Mouse (Mus musculus) induced T-regulatory cell, adult 2 months (primary cell): ENCODE results near the gene Pygm.

ENCODE experiments used
- DNase-seq: peaks from one replicate; pipeline ENCODE4 v3.0.0-alpha.2; 2012; ENCODE audit warnings: low read depth

The Pygm gene

DNA sequence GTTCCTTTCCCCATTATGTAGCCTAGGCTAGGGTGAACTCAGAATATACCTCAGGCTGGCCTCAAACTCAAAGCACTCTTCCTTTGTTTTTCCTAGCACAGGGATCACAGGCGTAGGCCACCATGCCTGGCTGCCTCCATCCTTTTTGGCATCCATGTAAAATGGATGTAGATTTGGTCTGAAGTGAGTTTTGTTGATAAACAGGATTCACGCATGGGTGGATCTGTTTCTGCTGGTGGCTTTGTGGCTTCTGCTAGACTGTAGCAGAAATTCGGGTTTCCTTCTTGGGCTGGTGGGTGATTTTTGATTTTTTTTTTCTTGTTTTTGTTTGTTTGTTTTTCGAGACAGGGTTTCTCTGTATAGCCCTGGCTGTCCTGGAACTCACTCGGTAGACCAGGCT lies 25.7 kb downstream of the Pygm start:
- DNase-seq: no peak

DNA sequence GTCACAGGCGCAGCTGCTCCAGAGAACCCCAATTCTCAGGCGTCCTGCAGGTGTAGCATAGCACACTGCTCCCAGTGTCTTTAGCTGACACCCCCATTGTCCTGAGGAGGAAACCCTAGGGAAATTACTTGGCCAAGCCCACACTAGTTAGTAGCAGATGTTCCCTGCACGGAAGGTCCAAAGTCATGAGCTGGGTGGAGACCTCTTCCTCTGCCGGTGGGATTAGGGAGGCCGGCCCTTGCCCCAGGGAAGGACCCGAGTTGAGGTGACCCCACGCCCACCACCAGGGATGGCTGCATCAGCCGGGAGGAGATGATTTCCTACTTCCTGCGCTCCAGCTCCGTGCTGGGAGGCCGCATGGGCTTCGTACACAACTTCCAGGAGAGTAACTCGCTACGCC lies 28.6 kb downstream of the Pygm start:
- DNase-seq: no peak

- no peak for DNase-seq
Measured at GRCm38 (mm10) chr19:6415454-6415853, 31.3 kb downstream of the Pygm start.

DNA sequence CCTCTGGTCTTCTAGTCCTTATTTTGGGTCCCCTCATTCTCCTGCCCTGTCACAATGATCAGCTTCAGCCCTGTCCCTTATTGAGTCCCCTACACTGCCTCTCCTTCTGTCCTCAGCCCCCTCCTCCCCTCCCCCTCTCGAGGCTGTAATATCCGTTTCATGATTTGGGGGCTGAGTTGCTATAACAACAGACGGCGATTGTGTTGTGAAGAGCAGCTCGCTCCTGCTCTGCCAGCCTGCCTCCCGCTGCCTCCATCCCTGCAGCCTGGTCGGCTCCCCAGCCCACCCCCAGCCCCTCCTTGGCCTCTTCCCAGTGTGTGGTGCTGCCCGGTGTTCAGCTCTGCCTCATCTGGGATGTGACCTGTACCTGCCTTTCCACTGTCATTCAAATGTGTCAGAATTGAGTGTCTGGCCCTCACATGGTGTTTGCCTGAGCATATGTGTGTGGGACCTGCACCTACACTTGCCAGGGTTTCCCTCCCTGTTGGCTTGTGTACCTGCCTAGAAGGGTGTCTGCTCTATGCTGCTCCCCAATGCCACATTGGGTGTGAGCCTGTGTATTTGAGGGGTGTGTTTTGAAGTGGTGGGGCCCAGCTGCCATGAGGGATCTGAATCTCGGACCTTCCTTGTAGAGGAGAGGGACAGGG lies 32.0 kb downstream of the Pygm start:
- no peak for DNase-seq

GRCm38 (mm10) chr19:6416894-6417761 lies 32.9 kb downstream of the Pygm start:
- DNase-seq: peak; percentile 38

- DNase-seq: peak; percentile 95
Measured at GRCm38 (mm10) chr19:6418233-6418879, 34.2 kb downstream of the Pygm start, which contains the start of gene Nrxn2. Gene Nrxn2, plus strand, starts transcription at chr19:6418731.

GRCm38 (mm10) chr19:6418984-6419692 lies 34.9 kb downstream of the Pygm start:
- no peak for DNase-seq

DNA sequence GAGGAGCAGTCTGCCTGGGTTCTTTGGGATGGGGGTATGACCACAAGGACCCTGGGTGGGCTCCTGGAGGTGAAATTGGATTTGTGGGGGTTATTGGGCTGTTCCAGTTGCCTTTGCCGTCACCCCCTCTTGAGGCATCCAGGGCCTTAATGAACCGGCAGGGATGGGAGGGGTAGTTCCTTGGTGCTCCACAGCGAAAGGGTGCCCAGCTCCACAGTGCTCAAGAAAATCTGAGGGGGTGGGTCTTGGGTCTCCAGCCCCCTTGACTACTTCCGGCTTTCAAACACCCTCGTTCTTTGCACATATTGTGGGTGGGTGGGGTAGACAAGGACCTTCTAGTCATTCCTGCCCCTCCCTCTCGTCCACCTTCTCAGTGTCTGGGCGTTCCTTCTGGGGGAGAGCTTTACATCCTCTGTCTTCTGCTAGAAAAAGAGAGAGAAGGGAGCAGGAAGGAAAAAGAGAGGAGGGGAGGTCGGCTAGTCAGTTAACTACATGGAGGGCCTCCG lies 35.7 kb downstream of the Pygm start:
- DNase-seq: no peak

GRCm38 (mm10) chr19:6420481-6421210 lies 36.4 kb downstream of the Pygm start:
- DNase-seq: peak; percentile 32

DNA sequence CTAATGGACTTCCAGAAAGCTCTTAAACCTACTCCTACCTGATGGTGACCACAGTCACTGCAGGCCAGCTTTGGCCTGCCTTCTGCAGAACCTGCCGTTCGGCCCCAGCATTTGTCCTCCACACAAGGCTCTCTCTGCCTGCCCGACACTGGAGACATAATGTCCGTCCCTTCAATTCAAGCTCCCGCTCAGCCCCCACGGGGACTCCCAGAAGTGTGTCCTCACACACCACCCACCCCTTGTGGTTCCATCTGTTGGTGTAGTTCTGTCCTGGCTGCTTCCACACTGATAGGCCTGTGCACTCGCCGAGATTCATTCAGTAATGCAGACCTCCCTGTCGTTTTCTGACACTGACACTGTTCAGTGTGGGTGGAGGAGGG lies 37.0 kb downstream of the Pygm start:
- DNase-seq: no peak

DNA sequence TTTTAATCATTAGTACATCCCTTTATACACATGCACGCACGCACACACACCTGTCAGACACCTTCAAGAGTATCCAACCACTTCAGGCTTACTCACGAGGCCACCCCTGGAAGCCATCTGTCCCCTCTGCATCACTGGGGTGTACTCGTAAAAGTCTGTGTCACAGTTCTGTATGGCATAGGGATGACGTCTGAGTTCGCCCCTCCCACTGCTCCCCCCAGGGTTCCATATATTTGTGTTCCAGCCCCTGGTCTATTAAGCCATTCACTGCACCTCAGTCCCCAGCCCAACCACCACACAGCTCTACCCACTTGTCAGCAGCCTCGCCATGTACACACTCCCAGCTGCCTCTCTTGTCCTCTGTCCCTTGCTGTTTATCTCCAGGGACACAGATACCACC lies 37.8 kb downstream of the Pygm start:
- no peak for DNase-seq

DNA sequence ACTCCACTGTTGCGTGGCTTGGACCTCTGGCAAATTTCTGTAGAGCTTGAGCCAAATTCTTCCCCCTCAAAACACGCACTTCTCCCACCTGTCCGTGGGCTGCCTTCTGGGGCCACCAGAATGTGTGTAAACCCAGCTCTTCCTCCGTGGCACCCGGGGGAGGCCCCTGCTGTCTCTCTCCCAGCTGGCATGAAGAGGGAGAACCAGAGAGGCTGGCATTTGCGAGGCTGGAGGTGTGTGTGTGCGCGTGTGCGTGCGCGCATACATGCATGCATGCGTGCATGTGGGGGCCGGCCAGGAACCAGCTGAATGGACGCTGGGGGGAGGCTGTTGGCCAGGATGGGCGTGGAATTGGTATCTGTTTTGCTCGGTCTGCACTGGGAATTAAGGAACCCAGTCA lies 39.0 kb downstream of the Pygm start:
- DNase-seq: no peak

DNA sequence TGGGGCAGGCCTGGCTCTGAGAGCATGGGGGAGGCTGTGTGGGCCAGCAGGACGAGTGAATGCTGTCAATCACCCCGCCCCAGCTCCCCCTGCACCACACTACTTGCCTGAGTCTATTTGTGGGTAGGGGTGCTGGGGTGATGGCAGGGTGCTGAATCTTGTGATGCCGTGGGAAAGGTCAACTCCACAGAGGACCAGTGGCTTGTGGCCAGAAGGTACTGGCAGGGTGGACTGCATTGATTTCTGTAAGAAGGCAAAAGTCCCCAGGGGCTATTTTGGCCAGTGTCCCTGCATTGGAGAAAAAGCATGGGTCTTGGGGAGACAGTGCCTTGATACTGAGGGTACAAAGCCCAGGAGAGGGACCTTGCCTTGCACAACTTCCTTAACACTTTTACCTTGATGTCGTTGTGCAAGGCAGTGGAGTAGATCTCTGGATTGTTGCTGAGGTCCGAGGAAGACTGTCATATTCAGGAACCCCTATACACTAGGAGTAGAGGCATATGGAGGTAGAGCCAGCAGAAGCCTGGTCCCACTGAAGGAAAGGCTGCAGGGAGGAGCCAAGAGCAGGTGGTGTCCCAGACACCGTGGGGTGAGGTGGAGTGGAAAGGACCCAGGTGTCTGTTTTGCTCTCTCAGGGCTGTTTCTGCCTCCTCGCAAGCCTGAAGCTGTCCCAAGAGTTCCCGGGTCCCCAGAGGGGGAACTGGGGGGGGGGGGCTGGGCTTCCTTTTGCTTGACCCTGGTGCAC lies 40.1 kb downstream of the Pygm start:
- DNase-seq: no peak

DNA sequence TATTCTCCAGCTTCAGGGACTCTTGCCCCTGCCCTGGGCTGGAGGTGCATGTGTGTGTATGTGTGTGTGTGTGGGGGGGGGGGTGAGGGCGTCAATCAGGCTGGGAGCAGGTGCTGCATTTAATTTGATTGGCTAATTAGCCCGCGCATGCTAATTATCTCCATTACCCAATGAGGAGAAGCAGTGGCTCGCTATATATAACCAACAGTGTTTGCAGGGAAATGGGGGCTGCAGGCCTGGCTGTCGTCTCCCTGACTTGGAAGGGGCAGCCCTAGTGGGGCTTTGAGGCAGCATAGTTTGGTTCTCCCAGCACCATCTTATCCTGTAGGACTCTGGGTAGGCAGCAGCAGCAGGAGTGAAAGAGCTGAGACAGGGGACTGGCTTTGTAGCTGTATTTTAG lies 41.4 kb downstream of the Pygm start:
- DNase-seq: no peak

DNA sequence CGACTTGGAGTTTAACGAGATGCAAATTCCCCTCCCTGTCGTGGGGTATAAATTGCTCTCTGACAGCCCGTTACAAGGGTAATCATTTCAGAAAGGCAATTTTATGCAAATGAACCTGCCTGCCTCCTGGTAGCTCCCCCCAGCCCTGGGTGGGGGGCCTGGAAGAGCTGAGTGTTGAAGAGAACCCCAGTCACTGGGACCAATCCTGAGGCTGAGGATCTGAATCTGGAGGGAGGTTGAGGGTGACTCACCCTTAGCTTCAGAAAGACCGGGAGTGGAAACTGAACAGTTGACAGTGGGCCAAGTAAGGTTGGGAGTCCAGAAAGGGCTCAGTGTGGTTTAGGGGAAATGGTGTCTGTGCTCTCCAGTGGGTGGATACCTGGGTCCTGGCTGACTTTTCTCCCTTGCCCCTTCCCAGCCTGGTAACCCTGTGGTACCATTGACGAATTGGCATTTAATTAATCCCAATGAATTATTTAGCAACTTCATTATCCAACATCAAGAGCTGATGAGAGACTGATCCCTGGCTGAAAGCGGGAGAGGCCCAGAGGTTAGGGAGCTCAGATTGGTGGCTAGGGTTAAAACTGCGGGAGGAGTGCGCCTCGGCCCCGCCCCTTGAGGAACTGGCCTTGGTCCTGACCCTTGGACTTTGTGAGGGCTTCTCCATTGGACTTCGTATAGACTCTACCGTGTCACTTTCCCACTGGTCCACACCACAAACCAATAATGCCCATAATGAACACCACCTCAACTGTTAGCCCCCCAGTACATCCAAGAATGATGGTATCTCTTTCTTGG lies 42.7 kb downstream of the Pygm start:
- DNase-seq: peak; percentile 75

DNA sequence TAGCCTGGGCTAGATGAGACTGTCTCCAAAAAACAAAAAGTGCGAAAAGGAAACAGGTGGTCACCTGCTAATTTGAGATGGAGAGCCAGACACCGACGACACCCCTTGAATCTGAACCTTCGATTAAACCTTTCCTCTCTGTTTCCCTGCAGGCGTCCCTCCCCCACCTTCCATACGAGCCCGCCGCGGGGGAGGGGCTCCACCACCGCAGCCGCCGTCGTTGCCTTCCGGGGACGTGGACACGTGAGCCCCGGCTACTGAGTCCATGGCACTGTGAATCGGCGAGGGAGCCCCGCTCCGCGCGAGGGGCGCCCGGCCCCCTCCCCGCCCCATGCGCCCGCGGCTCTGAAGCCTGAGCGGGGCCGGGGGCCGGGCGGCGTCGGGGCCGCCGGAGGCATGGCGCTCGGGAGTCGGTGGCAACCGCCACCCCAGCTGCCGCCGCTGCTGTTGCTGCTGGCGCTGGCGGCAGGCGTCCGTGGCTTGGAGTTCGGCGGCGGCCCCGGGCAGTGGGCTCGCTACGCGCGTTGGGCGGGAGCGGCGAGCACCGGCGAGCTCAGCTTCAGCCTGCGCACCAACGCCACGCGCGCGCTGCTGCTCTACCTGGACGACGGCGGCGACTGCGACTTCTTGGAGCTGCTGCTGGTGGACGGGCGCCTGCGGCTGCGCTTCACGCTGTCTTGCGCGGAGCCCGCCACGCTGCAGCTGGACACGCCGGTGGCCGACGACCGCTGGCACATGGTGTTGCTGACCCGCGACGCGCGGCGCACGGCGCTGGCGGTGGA lies 43.6 kb downstream of the Pygm start:
- DNase-seq: peak; percentile 47

DNA sequence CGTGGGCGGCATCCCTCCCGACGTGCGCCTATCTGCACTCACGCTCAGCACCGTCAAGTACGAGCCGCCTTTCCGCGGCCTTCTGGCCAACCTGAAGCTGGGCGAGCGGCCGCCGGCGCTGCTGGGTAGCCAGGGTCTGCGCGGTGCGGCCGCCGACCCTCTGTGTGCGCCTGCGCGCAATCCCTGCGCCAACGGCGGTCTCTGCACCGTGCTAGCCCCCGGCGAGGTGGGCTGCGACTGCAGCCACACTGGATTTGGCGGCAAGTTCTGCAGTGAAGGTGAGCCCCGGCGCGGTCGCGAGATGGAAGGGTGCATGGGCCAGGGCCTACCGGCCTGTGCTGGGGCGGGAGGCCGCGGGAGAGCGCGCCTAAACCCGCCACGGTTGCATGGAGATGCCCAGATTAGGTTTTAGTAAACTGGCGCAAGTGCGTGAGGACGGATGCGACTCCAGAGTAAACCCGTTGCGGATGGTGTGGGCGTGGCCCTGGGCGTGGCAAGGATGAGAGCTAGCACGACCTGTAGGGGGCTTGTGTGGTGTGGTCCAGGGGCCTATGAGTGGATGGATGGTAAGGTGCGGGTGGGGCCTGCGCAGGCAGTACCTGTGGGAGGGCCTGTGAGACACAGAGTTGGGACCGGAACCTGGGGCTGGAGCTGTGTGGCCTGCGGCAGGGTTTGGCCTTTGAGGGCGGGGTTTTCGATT lies 44.5 kb downstream of the Pygm start:
- peak; percentile 80 for DNase-seq

DNA sequence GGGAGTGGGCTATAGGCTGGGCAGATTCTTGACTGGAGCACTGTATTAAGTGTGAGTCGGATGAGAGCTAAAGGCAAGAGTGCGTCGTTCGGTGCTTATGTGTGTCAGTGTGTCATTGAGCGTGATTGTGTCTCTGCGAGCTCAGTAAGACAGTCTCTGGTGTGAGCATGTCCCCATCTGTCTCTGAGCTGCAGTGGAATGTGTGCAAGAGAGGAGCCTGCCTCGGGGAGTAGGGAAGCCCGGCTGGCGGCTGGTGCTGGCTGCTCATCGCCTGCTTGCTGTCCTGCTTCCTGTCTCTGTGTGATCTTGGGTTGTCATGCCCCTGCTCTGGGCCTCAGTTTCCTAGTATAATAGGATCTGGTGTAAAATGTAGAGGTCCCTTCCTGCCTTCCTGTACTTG lies 58.8 kb downstream of the Pygm start:
- DNase-seq: no peak
